Mouse (Mus musculus): ENCODE measurements around the gene Riiad1. TPM values are rescaled to one million over a fixed set of nuclear protein-coding genes. Genes with fewer than 3 reads are reported as not detected.

The Riiad1 gene
- not detected in 2 replicates for total RNA-seq (2014; fragmentation: Nextera tagmentation)
- total RNA-seq (2017): not detected in 2 replicates

DNA sequence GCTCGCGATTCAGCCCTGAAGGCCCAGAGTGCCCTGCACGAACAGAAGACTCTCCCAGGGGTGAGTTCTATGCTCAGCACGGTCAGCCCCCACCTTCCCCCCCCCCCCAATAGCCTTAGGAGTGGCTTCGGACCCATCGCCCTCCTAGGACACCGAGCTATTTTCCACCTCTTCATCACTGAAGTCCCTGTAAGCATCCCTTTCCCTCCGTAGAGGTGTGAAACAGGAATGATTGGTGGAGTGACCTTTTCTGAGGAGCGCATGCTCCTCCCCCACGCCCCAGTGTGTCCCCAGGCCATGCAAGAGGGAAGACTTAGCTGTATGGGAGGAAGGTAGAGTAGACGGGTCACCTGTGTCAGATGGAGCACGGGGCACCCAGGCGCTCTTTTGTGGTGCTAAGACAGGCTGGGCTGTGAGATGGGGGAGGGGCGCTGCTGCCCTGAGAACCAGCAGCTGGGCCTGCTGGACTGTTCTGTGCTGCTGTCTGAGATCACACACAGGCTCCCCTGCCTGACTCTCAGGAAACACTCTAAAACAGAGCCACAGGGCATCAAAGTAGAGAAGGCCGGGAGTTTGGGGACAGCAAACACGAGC lies at the start of gene Riiad1:
Gene Riiad1, minus strand, starts transcription at position 51 of the 594 bp plus-strand sequence.
- no peak for ATAC-seq (replicated peaks; ENCODE audit: poor library complexity, severe bottlenecking)

DNA sequence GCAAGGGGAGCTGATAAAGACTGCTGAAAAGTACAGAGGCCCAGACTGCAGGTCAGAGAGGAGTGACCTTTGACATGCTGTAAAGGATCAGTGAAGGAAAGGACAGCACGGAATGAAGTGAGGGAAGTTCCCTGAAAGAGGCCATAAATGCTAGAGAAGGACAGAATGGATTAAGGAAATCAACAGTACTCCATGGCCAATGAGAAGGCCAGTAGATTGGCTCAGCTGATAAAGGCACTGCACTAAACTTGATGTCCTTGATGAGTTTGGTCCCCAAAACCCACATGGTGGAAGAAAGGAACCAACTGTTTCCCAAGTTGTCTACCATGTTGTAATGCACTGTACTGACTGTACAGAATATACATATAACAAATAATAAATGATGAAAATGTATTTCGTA lies 46.6 kb upstream of the Riiad1 start:
- no peak for ATAC-seq (replicated peaks; ENCODE audit: poor library complexity, severe bottlenecking)

DNA sequence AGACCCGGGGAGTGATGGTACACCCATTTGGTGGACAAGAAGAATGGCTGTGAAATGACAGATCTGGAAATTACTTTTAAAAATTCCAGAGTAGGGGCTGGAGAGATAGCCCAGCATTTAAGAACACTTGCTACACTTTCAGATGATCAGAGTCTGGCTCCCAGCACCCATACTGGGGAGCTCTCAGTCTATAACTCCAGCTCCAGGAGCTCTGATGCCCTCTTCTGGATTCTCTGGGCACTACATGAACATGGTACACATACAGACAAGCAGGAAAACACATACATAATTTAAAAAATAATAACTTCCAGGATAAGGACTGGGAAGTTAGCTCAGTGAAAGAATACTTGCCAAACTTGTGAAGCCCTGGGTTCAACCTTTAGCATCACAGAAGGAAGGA lies 26.5 kb upstream of the Riiad1 start:
- no peak; the same call in 1 of the 2 replicates for ATAC-seq (replicated peaks; ENCODE audit: poor library complexity, severe bottlenecking)

DNA sequence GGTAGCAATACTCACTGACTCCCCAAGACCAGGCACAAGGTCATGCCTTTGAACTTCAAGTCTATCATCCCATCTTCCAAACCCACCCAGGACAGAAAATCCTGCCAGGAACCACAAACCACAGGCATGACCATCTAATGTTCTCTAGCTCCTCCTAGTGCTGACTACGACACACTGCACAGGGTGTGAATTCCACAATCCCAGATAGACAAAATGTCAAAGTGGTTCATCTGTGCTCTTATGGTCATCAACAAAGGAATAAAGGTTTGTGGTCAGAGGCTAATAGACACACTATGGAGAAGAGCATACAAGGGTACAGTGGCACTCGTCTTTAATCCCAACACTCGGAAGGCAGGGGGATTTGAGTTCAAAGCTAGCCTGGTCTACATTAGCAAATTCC lies 22.1 kb upstream of the Riiad1 start:
- peak; percentile 91 for ATAC-seq (replicated peaks; ENCODE audit: poor library complexity, severe bottlenecking)

DNA sequence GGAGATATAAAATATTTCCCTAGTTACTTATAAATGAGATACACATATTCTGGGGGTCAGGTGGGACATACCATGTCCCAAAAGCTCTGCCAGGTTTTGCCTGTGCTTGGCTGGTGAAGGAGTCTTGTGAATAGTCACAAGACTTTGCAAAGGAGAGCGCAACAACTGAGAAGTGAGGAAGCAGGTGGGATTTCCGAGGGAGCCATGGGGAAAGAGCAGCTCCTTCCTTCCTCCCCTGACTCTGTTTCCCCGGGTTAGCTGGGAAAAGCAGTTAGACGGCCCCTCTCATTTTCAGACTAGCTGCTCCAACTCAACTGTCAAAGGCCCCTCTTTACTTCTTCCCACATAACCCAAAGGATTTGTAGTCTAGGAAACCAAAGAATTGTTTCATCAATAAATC lies 17.0 kb upstream of the Riiad1 start:
- ATAC-seq (replicated peaks; ENCODE audit: poor library complexity, severe bottlenecking): no peak

DNA sequence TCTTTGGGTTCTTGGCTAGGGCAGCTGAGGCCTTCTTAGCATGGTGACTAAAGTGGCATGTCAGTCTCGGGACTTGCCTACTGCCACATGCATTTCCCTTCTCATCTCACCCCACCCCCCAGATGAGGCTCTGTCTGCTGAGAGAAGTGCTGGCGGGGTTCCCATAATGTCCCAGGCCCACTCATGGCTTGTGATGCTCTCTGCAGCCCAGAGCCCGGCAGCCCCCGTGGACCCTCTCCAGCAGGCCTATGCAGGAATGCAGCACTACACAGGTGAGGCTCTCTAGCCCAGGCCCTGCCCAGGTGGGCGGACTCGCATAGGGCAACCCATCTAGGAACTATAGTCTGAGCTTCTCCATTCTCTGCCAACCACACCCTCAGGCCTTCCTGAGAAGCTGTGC lies 7.4 kb upstream of the Riiad1 start:
- no peak for ATAC-seq (replicated peaks; ENCODE audit: poor library complexity, severe bottlenecking)

DNA sequence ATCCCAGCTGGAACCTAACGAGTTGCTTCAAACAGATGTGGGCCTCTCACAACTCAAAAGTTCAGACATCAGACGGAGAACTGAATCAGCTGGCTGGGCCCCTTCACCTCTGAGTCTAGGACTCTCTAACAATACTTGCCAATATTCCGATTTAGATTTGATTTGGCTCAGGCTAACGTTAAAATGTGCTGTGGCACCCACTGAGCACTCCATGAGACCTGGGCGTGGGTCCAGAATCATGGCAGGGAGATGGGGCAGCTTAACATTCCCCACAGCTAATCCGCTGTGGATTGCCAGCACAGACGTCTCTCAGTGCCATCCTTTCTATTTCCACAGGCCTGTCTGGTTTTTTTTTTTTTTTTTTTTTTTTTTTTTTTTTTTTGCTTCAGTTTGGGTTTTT lies 5.8 kb upstream of the Riiad1 start:
- ATAC-seq (replicated peaks; ENCODE audit: poor library complexity, severe bottlenecking): no peak

DNA sequence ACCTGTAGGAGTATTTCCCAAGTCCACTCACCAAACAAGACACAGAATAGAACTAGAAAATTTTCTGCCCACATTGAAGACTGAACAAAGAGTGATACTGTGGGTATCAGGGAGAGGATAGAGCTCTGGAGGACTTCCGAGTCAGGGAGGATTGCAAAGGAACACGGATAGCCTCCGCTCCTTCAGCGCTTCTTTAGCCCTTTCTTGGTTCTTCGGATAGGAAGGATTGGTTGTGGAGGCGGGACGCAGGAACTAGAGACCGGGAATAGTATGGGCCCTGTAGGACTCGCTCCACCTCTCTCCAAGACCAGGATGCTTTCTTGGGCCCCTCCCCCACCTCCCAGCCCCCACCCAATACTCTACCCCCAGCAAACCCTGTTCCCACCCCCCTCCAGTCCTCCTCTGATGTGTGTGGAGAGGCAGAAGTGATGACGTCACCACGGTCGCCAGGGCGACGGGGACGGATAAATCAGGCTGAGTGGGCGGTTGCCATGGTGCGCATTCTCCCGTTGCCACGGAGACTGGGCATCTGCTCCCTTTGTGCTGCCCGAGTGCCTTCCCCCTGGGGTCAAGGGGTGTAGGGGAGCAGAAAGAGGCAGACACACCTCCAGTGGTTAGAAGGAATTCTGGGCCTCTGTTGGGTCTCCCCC lies 3.8 kb upstream of the Riiad1 start:
- ATAC-seq (replicated peaks; ENCODE audit: poor library complexity, severe bottlenecking): no peak

DNA sequence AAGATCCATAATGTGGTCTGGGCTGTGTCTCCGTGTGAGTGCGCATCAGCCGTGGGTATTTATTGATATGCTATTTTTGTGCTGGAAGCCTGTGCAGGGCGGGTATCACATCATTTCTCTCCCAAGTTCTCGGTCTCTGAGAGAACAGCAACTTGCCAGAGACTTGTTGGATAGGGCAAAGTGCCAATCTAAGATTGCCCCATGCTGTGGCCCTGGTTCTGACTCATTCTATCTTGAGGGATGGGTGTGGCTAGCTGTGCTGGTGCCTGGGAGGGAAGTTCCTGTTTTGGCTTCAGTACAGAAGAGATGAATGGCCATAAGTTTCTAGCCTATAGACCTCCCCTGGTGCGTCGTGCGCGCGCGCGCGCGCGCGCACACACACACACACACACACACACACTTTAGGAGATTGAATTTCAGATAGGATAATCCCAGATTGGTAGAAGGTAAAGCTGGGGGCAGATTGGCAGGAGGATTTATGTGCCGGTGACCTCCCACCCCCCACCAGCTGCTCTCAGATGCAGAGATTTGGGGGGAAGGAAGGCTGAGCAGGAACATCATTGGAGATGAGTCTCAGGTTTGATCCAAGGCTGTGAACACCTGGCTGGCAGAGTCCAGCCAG lies 2.7 kb upstream of the Riiad1 start:
- ATAC-seq (replicated peaks; ENCODE audit: poor library complexity, severe bottlenecking): peak; percentile 80

DNA sequence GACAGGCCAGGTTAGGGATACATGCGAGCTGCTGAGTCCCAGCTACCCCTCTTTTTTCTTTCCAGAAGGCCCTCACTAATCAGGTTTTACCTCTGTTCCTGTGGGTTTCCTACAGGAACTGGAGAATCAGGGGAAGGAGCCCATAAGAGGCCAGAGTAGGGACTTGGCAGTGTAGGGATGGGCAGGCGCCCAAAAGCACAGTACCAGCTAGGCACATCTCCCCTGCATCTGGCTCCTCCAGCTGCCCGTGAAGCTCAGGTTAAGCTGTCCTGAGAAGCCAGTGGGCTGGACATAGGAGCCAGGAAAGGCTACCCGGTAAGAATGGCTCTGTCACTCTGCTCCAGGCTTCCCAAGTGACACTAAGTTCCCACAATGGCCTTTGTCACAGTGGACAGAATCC lies 1.3 kb upstream of the Riiad1 start:
- no peak for ATAC-seq (replicated peaks; ENCODE audit: poor library complexity, severe bottlenecking)

DNA sequence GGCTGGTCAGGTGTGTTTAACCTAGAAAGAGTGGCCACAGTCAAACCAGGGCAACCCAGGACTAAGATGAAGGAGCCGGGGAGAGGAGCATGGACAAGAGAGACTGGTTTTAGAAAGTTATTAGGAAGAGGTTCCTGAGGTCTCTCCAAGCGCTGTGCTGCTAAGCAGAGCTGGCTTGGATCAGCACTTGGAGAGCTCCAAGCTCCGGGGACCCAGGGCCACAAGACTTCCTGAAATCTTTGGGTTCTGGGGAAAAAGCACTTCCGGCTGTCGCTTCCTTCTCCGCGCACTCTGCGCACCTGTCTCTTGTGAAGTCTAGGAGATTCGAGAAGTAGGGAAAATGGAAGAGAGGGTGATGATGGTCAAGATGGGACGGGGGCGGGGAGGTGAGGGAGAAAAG lies 577 bp downstream of the Riiad1 start:
- peak; percentile 26 for ATAC-seq (replicated peaks; ENCODE audit: poor library complexity, severe bottlenecking)

DNA sequence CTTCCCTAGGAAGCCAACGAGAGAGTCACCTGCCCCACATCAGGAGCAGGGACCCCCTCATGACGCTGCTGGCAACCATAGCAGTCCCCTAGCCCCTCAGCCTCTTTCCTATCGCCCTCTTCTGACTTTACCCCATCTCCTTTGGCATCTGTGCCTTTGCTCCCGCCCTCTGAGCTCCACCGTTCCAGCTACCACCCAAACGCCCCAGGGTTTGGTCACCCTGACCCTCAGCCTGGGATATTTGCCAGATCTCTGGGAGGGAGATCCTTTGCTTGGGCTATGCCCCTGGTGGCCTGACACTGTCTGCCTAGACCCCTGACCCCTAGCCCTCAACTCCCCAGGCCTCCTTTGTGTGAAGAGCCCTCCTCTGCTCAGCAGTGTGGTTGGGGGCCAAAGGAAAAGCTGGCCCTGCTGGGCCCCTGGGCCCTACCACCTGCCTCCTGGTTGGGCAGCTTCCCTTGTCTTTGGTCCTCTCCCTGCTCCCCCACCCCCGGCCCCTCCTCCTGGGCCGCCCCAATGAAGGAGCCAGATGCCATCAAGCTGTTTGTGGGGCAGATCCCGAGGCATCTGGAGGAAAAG lies 1.5 kb downstream of the Riiad1 start:
- no peak for ATAC-seq (replicated peaks; ENCODE audit: poor library complexity, severe bottlenecking)

DNA sequence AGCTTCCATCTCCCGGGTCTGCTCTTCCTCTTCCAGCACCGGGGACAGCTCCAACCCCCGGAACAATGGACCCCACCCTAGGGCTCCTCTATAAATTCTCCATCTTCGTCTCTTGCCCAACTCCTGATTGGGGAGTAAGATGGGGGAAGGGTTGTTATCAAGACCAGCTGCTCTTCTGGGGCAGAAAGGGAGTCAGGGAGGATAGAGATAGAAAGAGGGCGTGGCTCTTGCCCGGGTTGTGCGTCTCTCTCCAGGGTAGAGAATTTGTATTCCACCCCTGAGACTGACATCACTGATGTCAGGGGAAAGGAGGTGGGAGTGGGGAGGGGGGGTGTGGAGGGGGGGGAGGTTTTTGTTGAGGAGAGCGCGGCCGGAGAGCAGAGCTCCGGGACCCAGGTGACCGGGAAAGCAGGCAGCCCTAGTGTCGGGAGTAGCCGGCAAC lies 2.1 kb downstream of the Riiad1 start, which contains the start of gene Celf3:
Gene Celf3, plus strand, starts transcription at position 315 of the 442 bp plus-strand sequence.
- peak; percentile 48 for ATAC-seq (replicated peaks; ENCODE audit: poor library complexity, severe bottlenecking)

DNA sequence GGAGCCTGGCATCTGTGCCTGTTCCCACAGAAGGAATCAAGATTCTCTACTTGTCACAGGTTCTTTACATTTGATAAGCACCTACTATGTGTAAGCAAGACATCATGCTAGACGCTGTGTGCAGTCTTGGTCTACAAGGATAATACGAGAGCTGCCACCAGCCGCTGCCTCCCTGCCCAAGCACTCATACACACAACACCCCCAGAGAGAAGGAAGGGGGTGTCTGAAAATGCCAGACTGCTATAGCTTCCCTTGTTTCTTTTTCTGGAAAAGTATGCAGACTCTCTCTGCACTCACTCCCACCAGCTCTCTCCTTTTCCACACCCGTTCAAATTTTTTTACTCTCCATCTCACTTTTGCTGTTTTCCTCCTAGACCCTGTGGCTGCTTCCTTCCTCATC lies 2.7 kb downstream of the Riiad1 start:
- no peak for ATAC-seq (replicated peaks; ENCODE audit: poor library complexity, severe bottlenecking)

DNA sequence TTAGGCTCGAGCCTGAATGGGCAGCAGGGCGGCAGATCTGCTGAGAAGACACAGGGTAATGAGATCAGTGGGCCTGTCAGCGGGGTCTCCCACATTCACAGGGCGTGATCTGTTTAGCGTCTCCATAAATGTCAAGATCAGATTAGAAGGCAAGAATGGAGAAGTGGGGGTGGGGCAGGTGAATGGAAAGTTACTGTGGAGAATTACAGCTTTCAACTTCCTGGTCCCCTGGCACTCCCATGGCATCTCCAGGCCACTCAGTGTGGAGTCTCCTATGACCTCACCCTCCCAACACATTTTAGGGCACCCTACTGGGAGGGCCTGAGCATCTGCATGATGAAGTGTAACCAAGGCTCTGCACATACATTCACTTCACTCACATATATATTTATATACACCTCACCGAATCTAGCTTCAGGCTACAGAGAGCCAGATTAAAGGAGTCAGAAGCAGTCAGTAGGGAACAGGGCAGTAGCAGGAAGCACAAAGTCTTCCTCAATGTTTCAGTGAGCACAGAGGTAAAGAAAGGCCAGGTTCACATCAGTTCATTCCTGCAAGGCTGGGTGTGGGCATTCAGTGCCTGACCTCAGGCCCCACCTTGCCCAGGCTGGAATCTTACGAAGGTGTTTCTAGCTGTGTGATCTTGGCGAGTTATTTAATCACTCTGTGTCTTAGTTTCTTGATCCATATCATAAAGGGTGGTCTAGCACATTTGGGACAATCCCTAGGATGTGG lies 3.7 kb downstream of the Riiad1 start:
- ATAC-seq (replicated peaks; ENCODE audit: poor library complexity, severe bottlenecking): no peak

DNA sequence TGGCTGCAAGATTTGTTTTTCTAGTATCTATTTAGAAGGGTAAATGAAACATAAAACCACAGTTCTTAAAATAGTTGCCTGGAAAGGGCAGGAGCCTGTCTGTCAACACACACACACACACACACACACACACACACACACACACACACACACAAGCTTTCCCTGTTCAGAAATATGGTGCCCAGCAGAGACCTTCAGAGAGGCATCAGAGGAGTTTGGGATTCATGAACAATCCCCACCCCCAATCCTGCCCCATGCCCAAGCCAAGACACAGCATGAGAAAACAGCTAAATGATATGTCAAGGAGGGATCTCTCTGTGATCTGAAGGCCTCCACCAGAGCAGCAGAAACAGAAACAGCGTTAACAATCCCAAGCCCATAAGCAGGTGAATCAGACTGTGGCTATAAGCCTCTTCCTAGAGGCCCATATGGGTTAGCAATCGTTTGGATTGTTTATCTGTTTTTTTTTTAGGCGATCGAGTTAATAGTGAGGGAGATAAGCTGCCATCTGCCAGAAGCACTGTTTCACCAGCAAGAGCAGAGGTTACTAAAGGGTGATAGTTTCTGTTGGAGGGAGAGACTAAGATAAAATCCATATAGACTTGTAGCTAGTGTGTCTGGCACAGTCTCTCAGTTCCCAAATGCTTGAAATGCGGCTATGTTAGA lies 6.4 kb downstream of the Riiad1 start:
- no peak for ATAC-seq (replicated peaks; ENCODE audit: poor library complexity, severe bottlenecking)

DNA sequence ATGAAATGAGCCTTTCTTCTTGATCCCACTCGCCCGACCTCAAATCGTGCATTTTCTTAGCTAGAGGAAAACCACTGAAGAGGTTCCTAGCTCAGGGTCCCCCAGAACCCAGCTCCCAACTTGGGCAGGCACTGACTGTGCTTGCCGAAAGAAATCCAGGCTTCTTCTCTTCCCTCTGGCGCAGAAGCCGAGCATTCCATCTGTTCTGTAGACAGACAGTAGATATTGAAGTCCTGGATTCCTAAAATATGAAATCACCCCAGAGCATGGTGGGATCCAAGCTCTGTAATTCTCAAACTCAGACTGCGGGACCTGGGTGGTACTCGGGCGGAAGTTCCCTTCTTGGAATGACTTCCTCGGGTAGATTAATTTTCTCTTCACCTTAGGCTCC lies 7.0 kb downstream of the Riiad1 start:
- ATAC-seq (replicated peaks; ENCODE audit: poor library complexity, severe bottlenecking): no peak

DNA sequence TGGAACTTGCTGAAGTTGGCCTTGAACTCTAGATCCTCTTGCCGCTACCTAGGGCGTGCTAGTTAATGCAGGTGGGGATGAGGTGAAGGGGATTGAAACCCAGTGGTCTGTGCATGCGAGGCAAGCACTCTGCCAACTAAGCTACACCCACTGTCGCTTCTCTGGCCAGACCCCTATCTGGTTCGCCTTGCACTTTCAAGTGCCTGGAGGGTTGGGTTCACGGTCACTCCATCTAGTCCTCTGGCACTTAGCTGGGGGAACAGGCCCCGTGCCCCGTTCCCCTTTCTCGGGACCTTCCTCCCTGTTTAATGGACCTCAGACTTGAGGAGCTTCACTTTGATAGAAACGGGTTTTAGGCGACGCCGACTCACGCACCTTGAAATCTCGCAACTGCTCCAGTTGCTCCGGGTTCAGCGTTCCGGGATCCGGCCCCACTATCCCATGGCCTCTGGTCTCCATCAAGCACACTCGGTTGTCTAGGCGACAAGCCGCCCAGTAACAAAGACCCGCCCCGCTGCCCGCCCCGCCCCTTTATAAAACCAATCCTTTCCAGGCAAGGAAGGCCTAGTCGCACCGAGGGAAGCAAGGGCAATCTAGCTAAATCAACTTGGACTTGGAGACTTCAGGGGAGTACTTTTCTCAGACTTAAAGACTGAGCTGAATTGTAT lies 7.6 kb downstream of the Riiad1 start:
- no peak for ATAC-seq (replicated peaks; ENCODE audit: poor library complexity, severe bottlenecking)

DNA sequence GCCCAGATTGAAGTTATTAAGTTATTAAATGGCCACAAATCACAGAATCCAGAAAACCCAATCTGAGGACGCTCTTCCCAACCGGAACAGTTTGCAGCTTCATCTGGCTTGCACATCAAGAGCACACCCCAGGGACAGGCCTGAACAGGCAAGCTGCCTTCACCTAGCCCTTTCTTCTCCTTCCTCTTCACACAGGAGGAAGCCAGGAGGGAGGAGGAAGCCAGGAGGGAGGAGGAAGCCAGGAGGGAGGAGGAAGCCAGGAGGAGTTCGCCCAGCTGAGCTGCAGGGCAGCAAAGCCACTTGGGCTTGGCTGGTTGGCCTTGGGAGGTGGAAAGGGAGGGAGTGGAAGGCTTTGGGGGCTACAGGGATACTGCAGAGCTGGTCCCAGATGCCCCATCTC lies 11.2 kb downstream of the Riiad1 start:
- peak; percentile 48; the same call in 1 of the 2 replicates for ATAC-seq (replicated peaks; ENCODE audit: poor library complexity, severe bottlenecking)
